Mouse (Mus musculus) midbrain, embryonic 11.5 days (tissue): ENCODE measurements around the gene Ncam1. TPM values are rescaled to one million over a fixed set of nuclear protein-coding genes. Genes with fewer than 3 reads are reported as not detected.
A peak's percentile ranks its signal among the peaks of the same experiment; 100 is the strongest.

ENCODE experiments used
- ATAC-seq: fragments of 200-750 bp; cut with Nextera tagmentation; 2 replicates; pipeline ENCODE4 v1.8.0; 2017; ENCODE audit warnings: moderate TSS enrichment, moderate library complexity; ENCODE audit not compliant: low FRiP score
- DNase-seq: peaks from one replicate; pipeline ENCODE4 v3.0.0; 2015; ENCODE audit warnings: low spot score; ENCODE audit errors: missing footprints
- H3K27ac ChIP-seq: fragments of 300-500 bp; sonication (generic); 2 replicates; pipeline ENCODE4 v1.5.1; 2014; ENCODE audit warnings: low read depth, low read length
- H3K27me3 ChIP-seq: fragments of 300-500 bp; sonication (generic); 2 replicates; pipeline ENCODE4 v1.6.1; 2014; ENCODE audit warnings: mild to moderate bottlenecking, low read length, moderate library complexity, mixed read lengths; ENCODE audit not compliant: control insufficient read depth, insufficient read depth
- H3K36me3 ChIP-seq: fragments of 300-500 bp; sonication (generic); 2 replicates; pipeline ENCODE4 v1.6.1; 2014; ENCODE audit warnings: mild to moderate bottlenecking, low read length, moderate library complexity, mixed read lengths; ENCODE audit not compliant: control insufficient read depth, insufficient read depth
- H3K4me1 ChIP-seq: fragments of 300-500 bp; sonication (generic); 2 replicates; pipeline ENCODE4 v1.6.1; 2014; ENCODE audit warnings: low read length; ENCODE audit not compliant: control insufficient read depth, insufficient read depth
- H3K4me2 ChIP-seq: fragments of 300-500 bp; sonication (generic); 2 replicates; pipeline ENCODE4 v1.6.1; 2014; ENCODE audit warnings: mild to moderate bottlenecking, moderate library complexity
- H3K4me3 ChIP-seq: fragments of 300-500 bp; sonication (generic); 2 replicates; pipeline ENCODE4 v1.5.1; 2014; ENCODE audit warnings: low read depth, low read length
- H3K9ac ChIP-seq: fragments of 300-500 bp; sonication (generic); 2 replicates; pipeline ENCODE4 v1.6.1; 2014; ENCODE audit warnings: low read length
- H3K9me3 ChIP-seq: fragments of 300-500 bp; sonication (generic); 2 replicates; pipeline ENCODE4 v1.6.1; 2016; ENCODE audit warnings: low read length; ENCODE audit not compliant: control insufficient read depth
- WGBS: fragments of 180-500 bp; shearing (Covaris S2); extraction: QIAGEN DNeasy Blood & Tissue Kit; methylation state at CpG from one replicate; pipeline ENCODE4 v1.1.7; 2014; 5-methylcytosine and 5-hydroxymethylcytosine counted together
- polyA plus RNA-seq: library from polyadenylated mRNA; unstranded; fragments of >200 nt; fragmentation: Nextera tagmentation; extraction: Ambion mirVana; gene quantifications from 2 replicates; pipeline ENCODE4 v1.2.1, GENCODE M21; 2014

The Ncam1 gene
- polyA plus RNA-seq, 1 experiment from 2014 or later, result 107 TPM

GRCm38 (mm10) chr9:49796618-49797507 is 1.9 kb downstream of the Ncam1 start:
- Histone ChIP-seq H3K9ac (peak overlapping the region; percentile 90), H3K27ac (peak overlapping the region; percentile 52), H3K4me1 (peaks cover 3% of the 10 kb centered on the region), H3K27me3 (peaks cover 2% of the 10 kb centered on the region; the same call in 1 of the 2 replicates), H3K4me3 (peak overlapping the region; percentile 81), H3K4me2 (peak overlapping the region; percentile 97), H3K36me3 (no peaks in the 10 kb centered on the region), H3K9me3 (no peaks in the 10 kb centered on the region)
- DNase-seq (peak; percentile 96), ATAC-seq (peak; percentile 81)
- WGBS, result under 1% methylated on average over 52 of the region's 52 CpGs

- Histone ChIP-seq H3K4me1 (peaks cover 3% of the 10 kb centered on the region), H3K27me3 (peaks cover 2% of the 10 kb centered on the region; the same call in 1 of the 2 replicates), H3K9me3 (no peaks in the 10 kb centered on the region), H3K4me3 (no peak overlapping the region), H3K4me2 (no peak overlapping the region), H3K27ac (no peak overlapping the region), H3K36me3 (no peaks in the 10 kb centered on the region), H3K9ac (no peak overlapping the region)
- 52% methylated on average over 5 of the region's 5 CpGs for WGBS
- no peak for DNase-seq
- ATAC-seq, result no peak
Measured at GRCm38 (mm10) chr9:49795881-49796280, 2.8 kb downstream of the Ncam1 start.

- Histone ChIP-seq H3K4me3 (no peak overlapping the region), H3K36me3 (no peaks in the 10 kb centered on the region), H3K9me3 (no peaks in the 10 kb centered on the region), H3K27me3 (peaks cover 2% of the 10 kb centered on the region; the same call in 1 of the 2 replicates), H3K27ac (no peak overlapping the region), H3K4me2 (no peak overlapping the region), H3K4me1 (peaks cover 3% of the 10 kb centered on the region), H3K9ac (no peak overlapping the region)
- ATAC-seq (no peak), DNase-seq (no peak)
- WGBS, result 81% methylated on average over 6 of the region's 6 CpGs
Measured at GRCm38 (mm10) chr9:49793987-49794550, 4.7 kb downstream of the Ncam1 start.

GRCm38 (mm10) chr9:49793241-49793640 is 5.5 kb downstream of the Ncam1 start:
- no peak overlapping the region for H3K9ac ChIP-seq
- no peak overlapping the region for H3K27ac ChIP-seq
- H3K4me1 ChIP-seq, result peaks cover 3% of the 10 kb centered on the region
- no peak for DNase-seq
- H3K36me3 ChIP-seq, result no peaks in the 10 kb centered on the region
- WGBS, result 67% methylated on average over 2 of the region's 2 CpGs
- peaks cover 2% of the 10 kb centered on the region; the same call in 1 of the 2 replicates for H3K27me3 ChIP-seq
- no peak overlapping the region for H3K4me2 ChIP-seq
- H3K9me3 ChIP-seq, result no peaks in the 10 kb centered on the region
- no peak overlapping the region for H3K4me3 ChIP-seq
- no peak for ATAC-seq

GRCm38 (mm10) chr9:49792646-49793045 is 6.1 kb downstream of the Ncam1 start:
- peaks cover 2% of the 10 kb centered on the region; the same call in 1 of the 2 replicates for H3K27me3 ChIP-seq
- H3K4me3 ChIP-seq, result no peak overlapping the region
- H3K27ac ChIP-seq, result no peak overlapping the region
- peaks cover 3% of the 10 kb centered on the region for H3K4me1 ChIP-seq
- no peak for DNase-seq
- no peak overlapping the region for H3K4me2 ChIP-seq
- no peaks in the 10 kb centered on the region for H3K9me3 ChIP-seq
- no peak for ATAC-seq
- no peak overlapping the region for H3K9ac ChIP-seq
- WGBS, result 76% methylated on average over 4 of the region's 4 CpGs
- H3K36me3 ChIP-seq, result no peaks in the 10 kb centered on the region

- no peak overlapping the region for H3K27ac ChIP-seq
- DNase-seq, result no peak
- WGBS, result 84% methylated on average over 9 of the region's 9 CpGs
- no peaks in the 10 kb centered on the region for H3K27me3 ChIP-seq
- no peak overlapping the region for H3K4me3 ChIP-seq
- no peak for ATAC-seq
- H3K36me3 ChIP-seq, result no peaks in the 10 kb centered on the region
- peaks cover 12% of the 10 kb centered on the region for H3K4me1 ChIP-seq
- no peaks in the 10 kb centered on the region for H3K9me3 ChIP-seq
- H3K4me2 ChIP-seq, result no peak overlapping the region
- H3K9ac ChIP-seq, result no peak overlapping the region
Measured at GRCm38 (mm10) chr9:49781016-49781772, 17.5 kb downstream of the Ncam1 start.

- Histone ChIP-seq H3K9ac (no peak overlapping the region), H3K27ac (peak overlapping the region; percentile 55; the same call in 1 of the 2 replicates), H3K9me3 (no peaks in the 10 kb centered on the region), H3K4me1 (peaks cover 16% of the 10 kb centered on the region), H3K27me3 (no peaks in the 10 kb centered on the region), H3K36me3 (no peaks in the 10 kb centered on the region), H3K4me2 (no peak overlapping the region; the same call in 1 of the 2 replicates), H3K4me3 (no peak overlapping the region)
- DNase-seq, result peak; percentile 84
- ATAC-seq, result peak; percentile 65
- WGBS, result 51% methylated on average over 7 of the region's 7 CpGs
Measured at GRCm38 (mm10) chr9:49777015-49777637, 21.6 kb downstream of the Ncam1 start.

- H3K27ac ChIP-seq, result no peak overlapping the region
- DNase-seq (no peak), ATAC-seq (no peak)
- H3K36me3 ChIP-seq, result no peaks in the 10 kb centered on the region
- no peaks in the 10 kb centered on the region for H3K9me3 ChIP-seq
- no peak overlapping the region for H3K9ac ChIP-seq
- no peak overlapping the region for H3K4me3 ChIP-seq
- H3K4me1 ChIP-seq, result peaks cover 8% of the 10 kb centered on the region
- 81% methylated on average over 2 of the region's 2 CpGs for WGBS
- no peak overlapping the region for H3K4me2 ChIP-seq
- no peaks in the 10 kb centered on the region for H3K27me3 ChIP-seq
Measured at GRCm38 (mm10) chr9:49766634-49767033, 32.1 kb downstream of the Ncam1 start.
